Mouse (Mus musculus) embryonic fibroblast, embryonic 13.5 days (primary cell): ENCODE data around the gene Ceacam2.
"Not testable (repeated sequence)": the region's sequence is repeated elsewhere in the genome, so short reads cannot be mapped to it uniquely, and the experiment has no call there.

Experiments used
- CTCF ChIP-seq: IDR thresholded peaks from 2 replicates; pipeline ENCODE4 v1.5.1; 2011; ENCODE audit warnings: mild to moderate bottlenecking, control low read depth, low read length, moderate library complexity, borderline replicate concordance; ENCODE audit not compliant: insufficient read depth
- POLR2A ChIP-seq: IDR thresholded peaks from 2 replicates; pipeline ENCODE4 v1.6.1; 2011; ENCODE audit warnings: low read depth, mild to moderate bottlenecking, control low read depth, low read length, moderate library complexity

- TF ChIP-seq CTCF, POLR2A: not testable (repeated sequence)
Observed at GRCm38 (mm10) chr7:25490698-25491097, 49.0 kb downstream of the Ceacam2 start.
